Mouse (Mus musculus): ENCODE data around the gene Nt5c2.
"Not testable (repeated sequence)": the region's sequence is repeated elsewhere in the genome, so short reads cannot be mapped to it uniquely, and the experiment has no call there.

Nt5c2 gene

DNA sequence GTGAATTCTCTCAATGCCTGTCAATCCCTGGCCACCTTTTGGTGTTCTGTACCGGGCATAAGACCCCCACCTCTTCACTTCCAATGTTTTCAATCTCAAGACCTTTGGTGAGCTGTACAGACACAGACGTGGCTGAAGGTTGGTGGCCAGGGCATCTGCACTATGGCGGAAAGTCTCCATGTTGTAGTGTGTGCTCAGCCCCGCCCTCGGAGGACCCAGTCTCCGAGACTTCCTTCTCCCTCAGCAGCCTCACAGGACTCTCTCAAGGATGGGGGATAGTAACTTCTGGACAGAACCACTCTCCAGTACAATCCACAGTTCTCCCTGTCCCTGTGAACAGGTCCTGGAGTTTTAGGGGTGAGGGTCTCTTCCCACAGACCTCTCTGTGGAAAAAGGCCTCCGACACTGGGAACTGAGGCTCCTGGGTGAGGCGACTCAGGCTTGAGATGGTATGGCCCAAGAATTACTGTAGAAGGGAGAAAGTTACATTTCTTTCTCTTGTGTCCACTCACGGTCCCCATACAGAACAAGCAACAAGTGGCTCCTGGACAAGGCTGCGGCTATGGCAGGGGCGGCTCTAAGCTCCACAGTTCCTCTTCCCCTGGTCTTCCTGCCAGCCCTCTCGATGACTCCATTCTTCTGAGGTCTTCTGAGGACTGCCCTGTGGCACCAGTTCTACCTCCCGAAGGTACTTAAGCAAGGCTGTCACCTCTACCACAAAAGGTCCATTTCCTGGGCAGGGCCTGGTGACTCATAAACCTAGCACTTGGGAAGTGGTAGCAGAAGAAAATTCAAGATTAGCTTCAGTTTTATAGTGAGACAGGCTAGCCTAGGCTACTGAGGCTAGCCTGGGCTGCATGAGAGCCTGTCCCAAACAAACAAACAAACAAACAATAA lies 30.0 kb downstream of the Nt5c2 start:
- no peak for DNase-seq

DNA sequence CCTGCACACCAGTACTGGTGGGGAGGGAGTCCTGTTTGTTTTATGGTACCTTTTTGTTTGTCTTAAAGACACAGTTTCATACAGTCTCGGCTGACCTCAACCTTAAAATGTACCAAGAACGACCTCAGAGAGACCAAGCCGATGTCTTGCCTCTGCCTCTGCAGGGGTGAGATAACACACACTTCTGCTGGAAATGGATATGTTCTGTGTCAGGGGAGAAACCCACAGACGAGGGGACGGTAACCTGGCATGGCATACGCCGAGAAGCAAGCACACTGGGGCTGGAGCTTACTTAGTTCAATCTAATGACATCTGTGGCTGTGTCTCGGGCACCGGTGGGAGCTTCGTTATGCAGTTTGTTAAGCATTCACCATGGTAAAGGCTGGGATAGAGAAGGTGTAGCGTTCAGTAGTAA lies 31.0 kb downstream of the Nt5c2 start:
- DNase-seq: no peak

DNA sequence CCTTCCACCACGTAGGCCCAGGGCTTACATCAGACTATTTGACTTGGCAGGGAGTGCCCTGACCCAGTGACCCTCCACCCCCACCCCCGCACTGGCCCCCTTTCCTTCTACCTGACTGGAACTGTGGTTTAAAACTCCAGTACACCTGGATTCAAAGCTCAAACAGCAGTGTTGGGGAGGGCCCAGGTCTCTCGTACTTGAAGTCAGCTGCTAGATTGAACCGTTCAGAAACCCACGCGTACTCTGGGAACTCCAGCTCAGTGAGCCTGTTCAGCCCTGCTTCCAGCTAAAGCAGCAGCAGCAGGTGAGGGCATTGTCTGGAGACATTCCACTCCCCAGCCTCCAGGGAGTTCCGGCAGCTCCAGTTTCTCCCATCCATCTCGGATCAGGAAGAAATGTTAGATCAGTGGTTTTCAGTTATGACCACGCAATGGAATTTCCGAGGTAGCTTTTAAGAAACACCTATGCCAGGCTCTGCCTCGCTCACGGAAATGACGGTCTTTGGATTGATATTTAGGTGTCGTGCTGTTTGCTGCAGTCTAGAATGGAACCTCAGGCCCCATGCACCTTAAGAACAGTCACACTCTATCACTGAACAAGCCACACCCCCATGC lies 31.5 kb downstream of the Nt5c2 start:
- no peak for DNase-seq

DNA sequence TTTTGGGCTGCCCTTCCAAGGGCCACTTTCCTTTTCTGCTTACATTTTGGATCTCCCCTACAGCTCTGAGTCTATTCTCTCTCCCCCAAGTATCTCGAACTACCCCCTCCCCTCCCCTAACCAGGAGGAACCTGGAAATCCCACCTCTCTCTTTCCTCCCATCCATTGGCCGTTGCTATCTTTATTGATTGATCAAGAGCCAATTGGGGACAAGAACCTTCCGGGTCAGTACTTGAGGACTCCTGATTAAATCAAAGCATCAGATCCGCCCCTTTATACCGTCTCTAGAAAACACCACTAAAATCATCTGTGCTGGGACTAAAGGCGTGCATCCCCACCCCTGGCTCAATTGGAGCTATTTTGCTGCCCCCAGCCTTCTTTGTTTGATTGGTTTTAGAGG lies 33.5 kb downstream of the Nt5c2 start:
- DNase-seq: no peak

- DNase-seq: no peak
Measured at GRCm38 (mm10) chr19:46979781-46980105, 35.2 kb downstream of the Nt5c2 start.

DNA sequence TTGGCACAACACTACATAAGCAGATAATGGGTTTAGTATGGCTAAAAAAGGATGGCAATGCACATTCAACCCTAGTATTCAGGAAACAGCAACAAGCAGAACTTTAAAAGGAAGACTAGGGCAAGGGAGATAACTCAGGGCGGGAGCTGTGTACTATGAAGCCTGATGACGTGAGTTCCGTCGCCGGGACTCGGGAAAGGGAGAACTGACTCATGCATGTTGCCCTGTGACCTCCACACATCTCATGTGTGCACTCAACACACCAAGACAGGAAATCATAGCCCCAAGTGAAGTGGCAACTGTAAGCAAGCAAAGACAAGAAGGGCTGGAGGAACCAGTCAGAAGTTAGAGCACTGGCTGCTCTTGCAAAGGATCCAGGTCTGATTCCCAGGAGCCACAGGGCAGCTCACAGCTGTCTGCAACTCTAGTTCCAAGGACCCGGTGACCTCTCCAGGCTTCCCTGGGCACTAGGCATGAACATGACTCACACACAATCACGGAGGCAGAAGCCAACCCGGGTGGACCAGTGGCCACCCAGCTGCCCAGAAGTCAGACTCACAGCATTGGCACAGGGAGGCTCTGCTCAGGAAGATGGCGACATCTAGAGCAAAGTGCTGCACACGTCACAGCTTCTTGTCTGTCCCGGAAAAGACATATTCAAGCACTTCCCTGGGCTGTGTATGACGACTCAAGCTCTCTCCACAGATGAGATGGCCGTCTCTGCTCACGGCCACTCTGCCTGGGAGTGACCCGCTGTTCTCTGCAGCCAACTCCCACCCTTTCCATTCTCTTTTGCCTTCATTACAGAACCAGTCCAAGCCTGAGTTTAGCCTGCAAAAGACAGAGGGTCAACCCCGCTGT lies 35.8 kb downstream of the Nt5c2 start:
- DNase-seq: no peak

DNA sequence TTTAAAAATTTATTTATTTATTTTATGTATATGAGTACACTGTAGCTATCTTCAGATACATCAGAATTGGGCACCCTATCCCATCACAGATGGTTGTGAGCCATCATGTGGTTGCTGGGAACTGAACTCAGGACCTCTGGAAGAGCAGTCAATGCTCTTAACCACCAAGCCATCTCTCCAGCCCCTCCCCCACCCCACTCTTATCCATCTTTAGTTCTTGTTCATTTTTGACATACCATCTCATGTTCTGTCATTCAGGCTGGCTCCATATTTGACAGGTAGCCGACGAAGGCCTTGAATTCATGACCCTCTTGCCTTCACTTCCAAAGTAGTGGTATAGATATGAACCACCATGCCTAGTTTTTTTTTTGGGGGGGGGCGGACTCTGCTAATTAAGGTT lies 36.9 kb downstream of the Nt5c2 start:
- not testable (repeated sequence) for DNase-seq

- peak; percentile 67 for DNase-seq
Measured at GRCm38 (mm10) chr19:46977460-46977859, 37.5 kb downstream of the Nt5c2 start.

DNA sequence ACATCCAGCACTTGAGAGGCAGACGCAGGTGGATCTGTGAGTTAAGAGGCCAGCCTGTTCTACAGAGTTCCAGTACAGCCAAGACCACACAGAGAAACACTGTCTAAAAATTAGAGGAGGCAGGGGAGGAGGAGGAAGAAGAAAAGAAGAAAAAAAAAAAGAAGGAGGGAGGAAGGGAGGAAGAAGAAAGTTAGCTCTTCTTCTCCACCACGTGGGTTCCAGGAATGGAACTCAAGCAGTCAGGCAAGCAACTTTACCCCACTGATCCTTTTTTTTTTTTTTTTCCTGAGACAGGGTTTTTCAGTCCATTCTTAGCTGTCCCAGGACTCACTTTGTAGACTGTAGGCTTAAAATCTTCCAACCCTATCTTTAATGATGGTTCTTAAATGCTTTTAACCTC lies 38.2 kb downstream of the Nt5c2 start:
- DNase-seq: no peak

DNA sequence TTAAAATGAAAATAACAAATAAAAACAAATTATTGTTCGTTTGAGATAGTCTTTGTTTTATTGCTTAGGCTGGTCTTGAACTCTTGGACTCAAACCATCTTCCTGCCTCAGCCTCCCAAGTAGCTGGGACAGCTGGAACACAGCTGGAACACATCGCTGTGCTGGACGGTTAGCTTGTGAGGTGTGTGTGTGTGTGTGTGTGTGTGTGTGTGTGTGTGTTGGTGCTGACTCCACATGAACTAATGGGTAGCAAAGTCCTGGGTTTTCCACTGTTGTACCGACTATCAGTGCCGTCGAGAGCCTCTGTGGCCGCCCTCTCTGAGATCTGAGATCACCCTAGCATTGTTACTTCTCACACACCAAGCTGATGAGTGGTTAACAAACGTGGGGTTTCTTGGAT lies 39.0 kb downstream of the Nt5c2 start:
- no peak for DNase-seq

- DNase-seq: no peak
Measured at GRCm38 (mm10) chr19:46975565-46975964, 39.4 kb downstream of the Nt5c2 start.

DNA sequence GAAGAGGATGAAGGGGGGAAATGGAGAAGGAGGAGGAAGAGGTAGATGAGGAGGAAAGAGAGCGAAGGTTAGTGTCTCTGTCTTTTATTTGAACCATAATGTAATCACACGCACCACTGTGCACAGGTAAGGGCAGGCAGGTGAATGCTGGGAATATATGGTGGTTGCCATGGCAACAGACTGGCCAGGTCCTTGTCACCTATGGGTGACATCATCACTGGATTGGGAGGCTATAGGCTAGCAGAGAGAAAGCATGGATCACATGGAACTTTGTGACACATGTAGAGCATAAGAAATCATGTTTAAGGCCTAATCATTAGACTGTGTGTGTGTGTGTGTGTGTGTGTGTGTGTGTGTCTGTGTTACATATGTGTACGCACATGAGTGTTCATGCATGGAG lies 42.8 kb downstream of the Nt5c2 start:
- no peak for DNase-seq

DNA sequence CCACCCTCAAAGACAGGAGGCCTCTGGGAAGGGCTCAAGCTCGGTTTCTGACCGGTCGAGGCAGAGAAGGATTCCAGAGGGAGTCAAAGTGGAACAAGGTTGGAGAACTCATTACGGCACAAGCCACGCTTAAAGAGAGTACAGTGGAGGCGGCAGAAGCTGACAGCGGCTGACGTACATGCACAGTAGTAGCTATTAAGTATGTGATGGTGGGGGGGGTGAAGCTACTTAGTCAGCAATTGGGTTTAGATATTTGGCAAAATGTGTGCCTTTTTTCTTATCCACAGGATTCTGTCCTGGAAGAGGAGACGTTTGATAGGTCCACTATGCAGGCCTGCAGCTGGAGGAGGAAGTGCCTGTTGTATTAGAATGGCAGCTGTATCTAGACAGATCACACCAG lies 43.2 kb downstream of the Nt5c2 start:
- no peak for DNase-seq

DNA sequence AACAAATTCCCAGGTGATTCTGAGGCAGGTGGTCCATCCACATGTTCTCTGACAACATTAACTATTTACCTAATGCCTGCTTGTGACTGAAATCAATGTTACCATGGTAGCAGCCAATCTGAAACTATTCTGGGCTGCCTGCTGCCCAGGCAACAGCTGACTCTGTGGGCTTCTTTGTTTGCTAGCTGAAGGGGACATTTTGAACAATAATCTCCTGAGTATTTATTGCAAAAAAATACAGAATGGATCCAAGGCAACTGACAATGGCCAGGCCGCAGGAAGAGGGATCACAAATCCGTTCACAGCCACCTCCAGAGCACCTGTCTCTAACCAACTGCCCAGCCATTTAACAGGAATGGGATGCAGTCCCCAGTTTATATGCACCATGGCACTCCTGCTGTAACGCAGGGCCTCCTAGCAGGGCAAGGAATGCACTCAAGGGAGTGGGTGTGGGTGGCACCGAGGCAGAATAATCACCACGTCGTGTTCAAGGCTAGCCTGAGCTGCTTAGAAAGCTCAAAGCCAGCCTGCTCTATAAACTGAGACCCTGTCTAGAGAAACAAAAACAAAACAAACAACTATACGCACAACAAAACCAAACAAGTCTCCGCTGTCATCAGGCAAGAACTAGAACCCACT lies 43.8 kb downstream of the Nt5c2 start:
- no peak for DNase-seq

DNA sequence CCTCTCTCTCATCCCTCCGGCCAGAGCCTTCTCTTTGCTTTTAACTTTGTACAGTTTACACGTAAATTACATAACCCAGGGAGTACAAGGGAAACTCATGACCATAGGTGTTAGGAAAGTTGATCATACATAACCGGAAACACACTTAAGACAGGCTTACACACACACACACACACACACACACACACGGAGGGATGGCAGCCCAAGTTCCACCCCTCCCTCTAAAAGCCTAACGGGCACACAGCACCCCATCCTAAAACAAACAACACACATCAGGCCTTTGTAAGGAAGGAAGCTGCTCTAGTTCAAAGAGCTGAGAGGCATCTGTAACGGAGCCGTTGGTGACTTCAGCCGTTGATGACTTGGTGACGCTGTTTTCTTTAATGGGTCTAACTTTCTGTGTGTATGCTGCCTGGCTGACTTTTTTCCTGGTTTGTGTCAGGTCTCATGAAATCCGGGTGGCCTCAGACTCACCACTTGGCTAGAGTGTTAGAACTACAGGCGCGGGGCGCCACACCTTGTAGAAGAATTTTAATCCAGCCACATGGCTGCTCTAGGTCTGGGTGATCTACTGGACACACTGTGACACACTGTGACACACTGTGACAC lies 44.7 kb downstream of the Nt5c2 start:
- DNase-seq: no peak

GRCm38 (mm10) chr19:46969286-46969985 lies 45.5 kb downstream of the Nt5c2 start:
- DNase-seq: peak; percentile 78

- DNase-seq: no peak
Measured at GRCm38 (mm10) chr19:46968833-46969232, 46.1 kb downstream of the Nt5c2 start.

GRCm38 (mm10) chr19:46967861-46968260 lies 47.1 kb downstream of the Nt5c2 start:
- no peak for DNase-seq

DNA sequence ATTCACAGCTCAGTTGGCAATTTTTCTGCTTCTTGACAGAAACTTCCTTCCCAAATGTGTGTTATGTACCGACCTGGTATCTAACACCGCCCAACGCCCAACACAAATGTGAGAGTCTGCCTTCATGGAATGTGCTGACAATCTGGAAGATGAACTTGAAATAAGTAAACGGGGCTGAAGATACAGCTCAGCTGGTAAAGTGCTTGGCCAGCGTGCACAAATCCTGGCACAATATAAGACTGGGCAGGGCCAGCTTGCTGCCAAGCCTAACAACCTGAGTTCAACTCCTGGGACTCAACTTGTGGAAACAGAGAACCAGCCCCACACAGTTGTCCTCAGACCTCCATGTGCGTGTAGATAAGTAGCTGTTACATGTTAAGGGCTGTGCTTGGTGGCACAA lies 48.6 kb downstream of the Nt5c2 start:
- no peak for DNase-seq

GRCm38 (mm10) chr19:46965496-46965895 lies 49.5 kb downstream of the Nt5c2 start:
- no peak for DNase-seq

- no peak for DNase-seq
Measured at GRCm38 (mm10) chr19:46964353-46964752, 50.6 kb downstream of the Nt5c2 start.

- no peak for DNase-seq
Measured at GRCm38 (mm10) chr19:46963440-46963839, 51.5 kb downstream of the Nt5c2 start.

Measured in kidney, postnatal 14 days (tissue).